Mouse (Mus musculus): ENCODE measurements around the gene Gm26938.

Gm26938 gene

GRCm38 (mm10) chr5:139815964-139816363 is 10.2 kb downstream of the Gm26938 start:
- DNase-seq (ENCODE audit: low spot score in 2 of 2), result no peak

- DNase-seq (ENCODE audit: low spot score in 2 of 2), result peak in 1 of 2 experiments; percentile 60
Observed at GRCm38 (mm10) chr5:139813963-139814381, 12.2 kb downstream of the Gm26938 start.

- no peak for DNase-seq (ENCODE audit: low spot score in 2 of 2)
Observed at GRCm38 (mm10) chr5:139813126-139813490, 13.1 kb downstream of the Gm26938 start.

- no peak for DNase-seq (ENCODE audit: low spot score in 2 of 2)
Observed at GRCm38 (mm10) chr5:139812398-139813125, 13.6 kb downstream of the Gm26938 start.

GRCm38 (mm10) chr5:139811677-139812397 is 14.4 kb downstream of the Gm26938 start:
- DNase-seq (ENCODE audit: low spot score in 2 of 2), result no peak

- DNase-seq (ENCODE audit: low spot score in 2 of 2), result no peak
Observed at GRCm38 (mm10) chr5:139809397-139809796, 16.8 kb downstream of the Gm26938 start.

GRCm38 (mm10) chr5:139805924-139806323 is 20.3 kb downstream of the Gm26938 start:
- DNase-seq (ENCODE audit: low spot score in 2 of 2), result no peak

GRCm38 (mm10) chr5:139804573-139805111 is 21.6 kb downstream of the Gm26938 start:
- DNase-seq (ENCODE audit: low spot score in 2 of 2), result no peak

- DNase-seq (ENCODE audit: low spot score in 2 of 2), result no peak
Observed at GRCm38 (mm10) chr5:139804107-139804551, 22.1 kb downstream of the Gm26938 start.

- peak in 1 of 2 experiments; percentile 51 for DNase-seq (ENCODE audit: low spot score in 2 of 2)
Observed at GRCm38 (mm10) chr5:139803601-139804102, 22.6 kb downstream of the Gm26938 start.

GRCm38 (mm10) chr5:139803165-139803564 is 23.0 kb downstream of the Gm26938 start:
- DNase-seq (ENCODE audit: low spot score in 2 of 2), result no peak

- no peak for DNase-seq (ENCODE audit: low spot score in 2 of 2)
Observed at GRCm38 (mm10) chr5:139801880-139802279, 24.3 kb downstream of the Gm26938 start.

- no peak for DNase-seq (ENCODE audit: low spot score in 2 of 2)
Observed at GRCm38 (mm10) chr5:139801231-139801630, 25.0 kb downstream of the Gm26938 start.

GRCm38 (mm10) chr5:139799801-139800590 is 26.2 kb downstream of the Gm26938 start:
- no peak for DNase-seq (ENCODE audit: low spot score in 2 of 2)

- no peak for DNase-seq (ENCODE audit: low spot score in 2 of 2)
Observed at GRCm38 (mm10) chr5:139799041-139799440, 27.2 kb downstream of the Gm26938 start.

- DNase-seq (ENCODE audit: low spot score in 2 of 2), result no peak
Observed at GRCm38 (mm10) chr5:139798168-139798900, 27.9 kb downstream of the Gm26938 start.

- peak in 1 of 2 experiments; percentile 84 for DNase-seq (ENCODE audit: low spot score in 2 of 2)
Observed at GRCm38 (mm10) chr5:139797473-139798167, 28.6 kb downstream of the Gm26938 start.

GRCm38 (mm10) chr5:139796900-139797299 is 29.3 kb downstream of the Gm26938 start:
- peak; percentile 80 to 90 for DNase-seq (ENCODE audit: low spot score in 2 of 2)

- DNase-seq (ENCODE audit: low spot score in 2 of 2), result peak; percentile 62 to 69
Observed at GRCm38 (mm10) chr5:139796001-139796620, 30.1 kb downstream of the Gm26938 start.

- peak; percentile 33 to 42 for DNase-seq (ENCODE audit: low spot score in 2 of 2)
Observed at GRCm38 (mm10) chr5:139794938-139795337, 31.3 kb downstream of the Gm26938 start.

Data from urinary bladder, postnatal 36 days (tissue).